Mouse (Mus musculus) limb, embryonic 15.5 days (tissue): ENCODE results near the gene Slc23a2. TPM values are rescaled to one million over a fixed set of nuclear protein-coding genes. Genes with fewer than 3 reads are reported as not detected.

ENCODE experiments used
- ATAC-seq: fragments of 200-750 bp; cut with Nextera tagmentation; 2 replicates; pipeline ENCODE4 v1.8.0; 2017; ENCODE audit warnings: low read depth, moderate TSS enrichment; ENCODE audit not compliant: insufficient number of reproducible peaks, low FRiP score, low TSS enrichment
- H3K27ac ChIP-seq: fragments of 300-500 bp; sonication (generic); 2 replicates; pipeline ENCODE4 v1.5.1; 2015; ENCODE audit warnings: moderate library complexity, mild to moderate bottlenecking, inconsistent platforms
- H3K27me3 ChIP-seq: fragments of 300-500 bp; sonication (generic); 2 replicates; pipeline ENCODE4 v1.6.1; 2015; ENCODE audit warnings: inconsistent platforms
- H3K36me3 ChIP-seq: fragments of 300-500 bp; sonication (generic); 2 replicates; pipeline ENCODE4 v1.6.1; 2015; ENCODE audit warnings: inconsistent platforms
- H3K4me1 ChIP-seq: fragments of 300-500 bp; sonication (generic); 2 replicates; pipeline ENCODE4 v1.6.1; 2015; ENCODE audit warnings: inconsistent platforms
- H3K4me2 ChIP-seq: fragments of 300-500 bp; sonication (generic); 2 replicates; pipeline ENCODE4 v1.6.1; 2015; ENCODE audit warnings: mild to moderate bottlenecking, inconsistent platforms
- H3K4me3 ChIP-seq: fragments of 300-500 bp; sonication (generic); 2 replicates; pipeline ENCODE4 v1.5.1; 2015; ENCODE audit warnings: mild to moderate bottlenecking, inconsistent platforms
- H3K9ac ChIP-seq: fragments of 300-500 bp; sonication (generic); 2 replicates; pipeline ENCODE4 v1.6.1; 2015; ENCODE audit warnings: inconsistent platforms
- H3K9me3 ChIP-seq: fragments of 300-500 bp; sonication (generic); 2 replicates; pipeline ENCODE4 v1.6.1; 2016; ENCODE audit warnings: inconsistent platforms
- WGBS: fragments of 180-500 bp; shearing (Covaris S2); methylation state at CpG from one replicate; pipeline ENCODE4 v1.1.7; 2015; 5-methylcytosine and 5-hydroxymethylcytosine counted together
- polyA plus RNA-seq: library from polyadenylated mRNA; unstranded; fragments of >200 nt; fragmentation: Nextera tagmentation; extraction: Ambion mirVana; gene quantifications from 2 replicates; pipeline ENCODE4 v1.2.1, GENCODE M21; 2015

The Slc23a2 gene
- polyA plus RNA-seq, 1 experiment from 2014 or later = 11.5 TPM

DNA sequence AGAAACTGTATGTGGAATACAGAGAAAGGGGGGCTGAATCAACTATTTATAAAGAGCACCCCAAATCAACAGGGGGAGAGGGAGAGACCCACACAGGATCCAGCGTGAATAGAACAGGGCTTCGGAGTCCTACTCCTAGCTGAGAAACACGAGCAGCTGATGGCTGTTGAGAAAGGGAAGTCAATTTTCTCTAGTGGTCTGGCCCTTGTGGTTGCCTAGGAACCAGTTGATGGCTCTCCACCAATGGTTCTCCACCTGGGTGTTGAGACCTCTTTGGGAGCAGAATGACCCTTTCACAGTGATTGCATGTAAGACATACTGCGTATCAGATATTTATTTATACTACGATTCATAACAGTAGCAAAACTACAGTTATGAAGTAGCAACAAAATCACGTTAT, 49.1 kb downstream of the Slc23a2 start:
- no peak overlapping the region for H3K4me3 ChIP-seq
- no peaks in the 10 kb centered on the region for H3K9me3 ChIP-seq
- WGBS = 82% methylated on average over 6 of the region's 6 CpGs
- H3K27ac ChIP-seq = no peak overlapping the region
- 0 out of 2 replicates have a peak, but pooled peaks cover 3% of the 10 kb centered on the region for H3K4me1 ChIP-seq
- no peak overlapping the region for H3K4me2 ChIP-seq
- no peaks in the 10 kb centered on the region for H3K27me3 ChIP-seq
- ATAC-seq = no peak
- H3K36me3 ChIP-seq = peaks cover 30% of the 10 kb centered on the region
- H3K9ac ChIP-seq = no peak overlapping the region

DNA sequence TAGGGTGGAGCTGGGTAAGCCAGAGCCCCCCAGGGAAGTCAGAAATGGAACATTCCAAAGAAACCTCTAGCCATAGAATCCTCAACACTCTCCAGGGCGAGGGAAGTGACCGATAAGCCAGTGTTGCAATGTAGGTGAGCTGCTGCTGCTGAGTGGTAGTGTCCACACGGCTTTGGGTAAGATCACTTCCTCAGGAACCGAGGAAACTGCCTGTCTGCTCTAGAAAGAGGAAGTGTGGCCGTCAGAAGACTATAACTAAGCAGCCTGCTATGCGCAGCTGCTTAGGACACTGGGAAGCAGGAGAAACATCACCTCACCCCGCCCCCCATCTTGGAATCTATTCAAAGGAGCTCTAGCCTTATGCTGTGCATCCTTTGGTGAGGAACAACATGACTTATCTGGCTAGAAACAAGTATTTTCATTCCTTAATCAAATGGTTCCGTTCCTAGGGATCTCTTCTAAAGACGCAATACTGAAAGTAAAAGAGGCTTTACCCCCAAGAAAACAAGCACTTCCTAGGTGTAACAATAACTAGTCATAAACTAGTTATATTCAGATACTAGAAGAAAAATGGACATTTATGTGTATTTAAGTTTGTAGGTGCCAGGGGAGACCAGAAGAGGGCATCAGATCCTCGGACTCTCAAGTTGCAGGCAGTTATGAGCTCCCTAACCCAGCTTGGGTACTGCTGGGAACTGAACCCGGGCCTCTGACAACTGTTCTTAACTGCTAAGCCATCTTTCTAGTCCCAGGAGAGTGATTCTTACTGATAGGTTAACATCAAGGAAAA, 50.3 kb downstream of the Slc23a2 start:
- H3K4me3 ChIP-seq = no peak overlapping the region
- H3K27ac ChIP-seq = no peak overlapping the region
- ATAC-seq = no peak
- no peaks in the 10 kb centered on the region for H3K9me3 ChIP-seq
- 86% methylated on average over 11 of the region's 11 CpGs for WGBS
- H3K27me3 ChIP-seq = no peaks in the 10 kb centered on the region
- no peak overlapping the region for H3K9ac ChIP-seq
- no peak overlapping the region for H3K4me2 ChIP-seq
- 0 out of 2 replicates have a peak, but pooled peaks cover 3% of the 10 kb centered on the region for H3K4me1 ChIP-seq
- peaks cover 31% of the 10 kb centered on the region for H3K36me3 ChIP-seq

DNA sequence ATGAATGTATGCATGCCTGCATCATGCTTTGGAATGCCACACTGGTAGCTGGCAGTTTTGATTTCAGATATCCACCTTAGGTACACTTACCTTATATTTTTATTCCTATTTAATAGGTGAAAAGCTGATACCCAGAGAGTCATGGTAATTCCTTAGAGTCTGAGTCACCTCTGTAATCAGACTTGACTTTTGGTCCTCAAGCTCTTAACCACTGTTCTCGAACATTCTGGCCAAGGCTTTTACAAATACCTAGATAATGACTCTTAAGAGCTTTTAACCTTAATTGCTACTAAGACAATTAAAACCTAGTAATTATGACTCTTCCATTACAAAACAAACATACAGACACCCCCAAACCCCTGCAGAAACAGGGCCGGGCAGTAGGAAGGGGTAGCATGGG, 51.2 kb downstream of the Slc23a2 start:
- Histone ChIP-seq H3K4me1 (0 out of 2 replicates have a peak, but pooled peaks cover 3% of the 10 kb centered on the region), H3K27me3 (no peaks in the 10 kb centered on the region), H3K27ac (no peak overlapping the region), H3K4me2 (no peak overlapping the region), H3K4me3 (no peak overlapping the region), H3K9me3 (no peaks in the 10 kb centered on the region), H3K36me3 (peaks cover 34% of the 10 kb centered on the region; the same call in 1 of the 2 replicates), H3K9ac (no peak overlapping the region)
- 76% methylated on average over 2 of the region's 2 CpGs for WGBS
- ATAC-seq = no peak

DNA sequence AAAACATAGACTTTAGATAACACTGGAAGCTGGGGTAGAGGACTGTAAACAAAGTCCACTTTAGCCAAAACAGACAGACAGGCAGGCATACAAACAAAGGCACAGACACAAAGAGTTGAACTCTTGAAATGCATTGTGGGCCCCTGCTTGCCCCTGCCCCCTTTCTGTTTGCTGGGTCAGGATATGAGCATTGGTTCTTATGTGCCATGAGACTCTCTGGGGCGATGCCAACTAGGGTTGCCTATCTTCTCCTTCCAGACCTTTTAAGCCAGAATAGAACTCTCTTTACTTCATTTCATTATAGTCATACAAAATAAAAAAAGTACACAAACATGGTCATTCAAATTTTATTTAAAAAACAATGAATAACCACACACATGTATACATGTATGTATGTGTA, 51.6 kb downstream of the Slc23a2 start:
- H3K4me1 ChIP-seq = 0 out of 2 replicates have a peak, but pooled peaks cover 3% of the 10 kb centered on the region
- no peak for ATAC-seq
- no peak overlapping the region for H3K4me2 ChIP-seq
- H3K27ac ChIP-seq = no peak overlapping the region
- H3K27me3 ChIP-seq = no peaks in the 10 kb centered on the region
- no peak overlapping the region for H3K9ac ChIP-seq
- H3K9me3 ChIP-seq = no peaks in the 10 kb centered on the region
- H3K36me3 ChIP-seq = peaks cover 38% of the 10 kb centered on the region; the same call in 1 of the 2 replicates
- WGBS = 92% methylated on average over 1 of the region's 1 CpGs
- H3K4me3 ChIP-seq = no peak overlapping the region

DNA sequence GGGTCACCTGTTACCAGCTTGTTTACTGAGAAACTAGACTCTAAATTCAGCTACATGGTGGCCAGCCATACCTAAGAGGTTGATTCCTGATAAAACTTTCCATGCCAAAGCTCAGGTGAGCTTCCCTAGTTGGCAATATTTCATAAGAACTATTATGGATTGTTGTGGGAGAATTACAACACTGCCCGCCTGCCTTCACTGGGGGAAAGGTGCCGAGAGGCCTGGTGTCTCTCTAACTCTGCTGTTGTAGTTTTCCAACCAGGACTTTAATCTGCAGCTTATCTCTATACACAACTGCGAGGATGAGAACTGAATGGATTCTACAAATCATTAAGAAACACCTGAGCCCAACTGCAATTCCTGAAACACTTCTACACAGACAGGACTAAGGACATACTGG, 52.2 kb downstream of the Slc23a2 start:
- WGBS = 90% methylated on average over 3 of the region's 3 CpGs
- H3K4me1 ChIP-seq = 0 out of 2 replicates have a peak, but pooled peaks cover 3% of the 10 kb centered on the region
- H3K27me3 ChIP-seq = no peaks in the 10 kb centered on the region
- no peak overlapping the region for H3K4me2 ChIP-seq
- H3K4me3 ChIP-seq = no peak overlapping the region
- no peaks in the 10 kb centered on the region for H3K9me3 ChIP-seq
- H3K27ac ChIP-seq = no peak overlapping the region
- no peak for ATAC-seq
- no peak overlapping the region for H3K9ac ChIP-seq
- peaks cover 35% of the 10 kb centered on the region; the same call in 1 of the 2 replicates for H3K36me3 ChIP-seq

DNA sequence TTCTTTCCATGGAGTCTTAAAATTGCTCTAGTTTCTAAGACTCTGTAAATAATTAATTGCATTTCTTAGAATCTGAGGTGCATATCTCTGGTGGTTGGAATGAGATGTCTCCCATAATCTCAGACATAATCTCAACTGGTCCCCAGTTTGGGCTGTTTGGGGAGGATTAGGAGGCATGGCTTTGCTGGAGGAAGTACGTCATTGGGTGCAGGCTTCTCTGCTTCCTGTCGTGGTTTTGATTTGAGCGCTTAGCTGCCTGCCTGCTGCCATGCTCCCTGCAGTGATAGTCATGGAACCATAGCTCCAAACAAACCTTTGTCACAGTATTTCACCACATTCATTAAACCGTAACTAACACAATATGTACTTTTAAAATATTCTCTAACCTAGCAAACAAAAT, 53.2 kb downstream of the Slc23a2 start:
- no peak overlapping the region for H3K4me3 ChIP-seq
- H3K9me3 ChIP-seq = no peaks in the 10 kb centered on the region
- 66% methylated on average over 4 of the region's 4 CpGs for WGBS

DNA sequence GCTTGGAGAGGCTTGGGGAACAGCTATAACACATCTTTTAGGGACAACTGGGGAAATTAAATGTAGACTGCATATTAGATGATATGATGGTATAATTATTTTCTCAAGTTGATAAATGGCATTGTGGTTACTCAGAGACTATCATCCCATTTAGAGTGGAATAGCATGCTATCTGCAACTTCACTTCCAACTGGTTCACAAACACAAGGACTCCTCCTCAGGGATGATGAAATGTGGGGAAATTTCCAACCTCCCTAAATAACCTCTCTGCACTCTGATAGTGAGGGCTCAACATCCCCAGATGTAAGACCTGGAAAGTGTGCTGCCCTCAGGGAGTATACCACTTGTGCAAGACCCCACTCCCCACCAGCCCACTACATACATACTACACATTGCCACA, 60.1 kb downstream of the Slc23a2 start:
- H3K9me3 ChIP-seq = no peaks in the 10 kb centered on the region
- H3K27ac ChIP-seq = no peak overlapping the region
- no peak overlapping the region for H3K9ac ChIP-seq
- H3K4me2 ChIP-seq = no peak overlapping the region
- no peaks in the 10 kb centered on the region for H3K27me3 ChIP-seq
- peaks cover 17% of the 10 kb centered on the region; the same call in 1 of the 2 replicates for H3K36me3 ChIP-seq
- H3K4me3 ChIP-seq = no peak overlapping the region
- no peak for ATAC-seq
- no peaks in the 10 kb centered on the region for H3K4me1 ChIP-seq

More for the DNA sequence above, 53.2 kb downstream of the Slc23a2 start:
- no peak overlapping the region for H3K4me2 ChIP-seq
- no peak for ATAC-seq
- H3K36me3 ChIP-seq = peaks cover 37% of the 10 kb centered on the region; the same call in 1 of the 2 replicates
- no peak overlapping the region for H3K9ac ChIP-seq
- no peaks in the 10 kb centered on the region for H3K27me3 ChIP-seq
- no peak overlapping the region for H3K27ac ChIP-seq
- H3K4me1 ChIP-seq = 0 out of 2 replicates have a peak, but pooled peaks cover 3% of the 10 kb centered on the region

DNA sequence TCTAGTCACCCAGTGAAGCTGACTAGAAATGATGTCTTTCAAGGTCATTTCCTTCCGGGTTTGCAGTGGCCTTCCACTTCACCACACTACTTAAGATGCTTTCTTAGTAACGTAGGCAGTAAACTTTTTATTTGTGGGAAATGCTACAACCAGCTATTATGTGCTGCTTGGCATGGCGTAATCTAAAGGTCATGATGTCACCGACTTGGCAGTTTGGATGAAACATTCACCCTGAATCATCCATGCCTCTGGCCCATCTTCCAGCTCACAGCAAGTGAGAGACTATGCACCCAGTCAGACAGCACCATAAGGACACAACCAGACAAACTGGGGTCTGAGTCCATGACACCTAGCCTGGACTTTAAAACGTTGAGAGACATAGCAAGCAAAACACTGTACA, 60.5 kb downstream of the Slc23a2 start:
- Histone ChIP-seq H3K4me1 (no peaks in the 10 kb centered on the region), H3K27ac (no peak overlapping the region), H3K36me3 (peaks cover 16% of the 10 kb centered on the region; the same call in 1 of the 2 replicates), H3K9me3 (no peaks in the 10 kb centered on the region), H3K4me2 (no peak overlapping the region), H3K9ac (no peak overlapping the region), H3K27me3 (no peaks in the 10 kb centered on the region), H3K4me3 (no peak overlapping the region)
- no peak for ATAC-seq
- 70% methylated on average over 5 of the region's 5 CpGs for WGBS

GRCm38 (mm10) chr2:132079139-132079538, 65.8 kb downstream of the Slc23a2 start:
- 50% methylated on average over 5 of the region's 5 CpGs for WGBS

DNA sequence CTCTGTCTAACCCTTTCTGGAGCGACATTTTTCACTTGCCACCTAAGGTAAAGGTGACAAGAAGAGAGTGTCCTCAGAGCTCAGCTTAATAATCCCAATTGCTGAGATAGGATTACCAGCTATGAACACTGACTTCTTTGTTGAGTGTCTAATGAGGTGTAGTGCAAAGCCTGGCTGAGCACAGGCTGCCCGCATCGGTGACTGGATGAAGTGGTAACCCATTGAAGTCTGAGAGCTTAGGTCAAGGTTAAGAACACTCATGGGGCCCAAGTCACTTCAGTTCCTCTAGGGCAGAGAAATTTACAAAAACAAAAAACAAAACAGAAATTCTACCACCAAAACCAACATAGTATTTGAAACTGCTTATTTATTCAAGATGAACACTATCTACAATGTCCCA, 71.9 kb downstream of the Slc23a2 start:
- H3K36me3 ChIP-seq = peaks cover 48% of the 10 kb centered on the region
- no peak for ATAC-seq
- H3K27ac ChIP-seq = no peak overlapping the region
- H3K27me3 ChIP-seq = no peaks in the 10 kb centered on the region
- H3K9ac ChIP-seq = no peak overlapping the region
- WGBS = 90% methylated on average over 3 of the region's 3 CpGs
- no peaks in the 10 kb centered on the region for H3K4me1 ChIP-seq
- no peak overlapping the region for H3K4me2 ChIP-seq
- no peaks in the 10 kb centered on the region for H3K9me3 ChIP-seq
- no peak overlapping the region for H3K4me3 ChIP-seq

More at GRCm38 (mm10) chr2:132079139-132079538, 65.8 kb downstream of the Slc23a2 start:
- Histone ChIP-seq H3K4me1 (peaks cover 9% of the 10 kb centered on the region), H3K27me3 (no peaks in the 10 kb centered on the region), H3K36me3 (peaks cover 29% of the 10 kb centered on the region), H3K4me3 (no peak overlapping the region), H3K9ac (no peak overlapping the region), H3K27ac (no peak overlapping the region), H3K4me2 (no peak overlapping the region), H3K9me3 (no peaks in the 10 kb centered on the region)
- no peak for ATAC-seq

DNA sequence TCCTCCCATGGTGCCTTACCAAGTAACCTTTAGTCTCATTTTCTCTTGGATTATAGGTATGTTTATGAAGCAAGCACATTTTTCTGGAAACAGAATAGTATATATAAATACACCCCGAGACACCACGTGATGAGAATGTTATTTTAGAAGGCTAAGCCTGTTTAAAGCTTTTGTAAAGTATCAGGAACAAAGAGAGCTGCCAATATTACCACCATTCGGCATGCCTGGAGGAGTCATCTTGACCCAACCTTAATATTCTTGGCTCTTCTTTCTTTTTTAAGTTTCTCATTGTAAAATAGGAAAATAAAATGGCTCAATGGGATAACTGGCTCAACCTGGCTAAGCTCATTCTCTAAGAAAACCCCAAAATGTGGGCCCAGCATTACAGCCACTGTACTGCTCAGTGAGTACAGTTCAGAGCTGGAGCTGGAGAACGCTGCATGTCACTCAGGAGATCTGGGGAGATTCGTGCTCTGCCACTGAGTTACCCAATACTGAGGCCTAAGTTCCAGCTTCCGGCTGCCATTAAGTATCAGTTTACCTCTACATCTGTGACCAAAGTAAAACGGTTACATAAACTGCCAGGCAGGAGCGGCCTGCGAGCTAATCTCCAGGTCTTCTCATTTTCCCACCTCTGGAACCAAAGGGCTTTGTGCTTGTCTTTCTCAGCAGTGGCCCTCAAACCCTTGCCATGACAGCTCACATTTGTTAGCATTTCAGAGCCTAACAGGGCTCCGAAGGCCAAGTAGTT, 74.7 kb downstream of the Slc23a2 start:
- Histone ChIP-seq H3K4me2 (no peak overlapping the region), H3K9me3 (no peaks in the 10 kb centered on the region), H3K27ac (no peak overlapping the region), H3K4me3 (no peak overlapping the region), H3K27me3 (no peaks in the 10 kb centered on the region), H3K4me1 (no peaks in the 10 kb centered on the region), H3K36me3 (peaks cover 38% of the 10 kb centered on the region), H3K9ac (no peak overlapping the region)
- no peak for ATAC-seq
- WGBS = 70% methylated on average over 10 of the region's 10 CpGs
